Mouse (Mus musculus) urinary bladder, postnatal 4 days (tissue): ENCODE data around the gene Gja10.
A peak's percentile ranks its signal among the peaks of the same experiment; 100 is the strongest.

ENCODE experiments used
- DNase-seq, 2 experiments: peaks; one replicate each; pipeline ENCODE4 v3.0.0; 2021 to 2022; ENCODE audit warnings: low spot score in 2 of 2

Gja10 gene

DNA sequence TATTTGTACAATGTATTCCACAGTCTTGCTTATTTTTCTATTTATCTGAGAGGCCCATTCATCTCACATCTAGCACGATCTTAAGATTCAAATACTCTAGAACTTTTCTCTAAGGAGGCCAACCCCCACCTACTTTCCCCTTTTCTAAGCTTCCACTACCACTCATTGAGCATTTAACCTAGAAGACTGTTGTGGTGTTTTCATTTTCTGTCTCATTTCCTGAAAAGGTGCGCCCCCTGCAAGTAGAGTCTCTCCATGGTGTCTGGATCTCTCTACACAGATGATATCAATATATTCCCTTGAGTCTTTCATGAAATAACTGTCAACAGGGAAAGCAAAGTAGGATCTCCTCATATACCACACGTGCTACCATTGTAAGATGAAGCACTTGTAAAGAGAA is at the start of gene Gja10:
Gene Gja10, minus strand, starts transcription at position 101 of the 400 bp plus-strand sequence.
- no peak for DNase-seq

DNA sequence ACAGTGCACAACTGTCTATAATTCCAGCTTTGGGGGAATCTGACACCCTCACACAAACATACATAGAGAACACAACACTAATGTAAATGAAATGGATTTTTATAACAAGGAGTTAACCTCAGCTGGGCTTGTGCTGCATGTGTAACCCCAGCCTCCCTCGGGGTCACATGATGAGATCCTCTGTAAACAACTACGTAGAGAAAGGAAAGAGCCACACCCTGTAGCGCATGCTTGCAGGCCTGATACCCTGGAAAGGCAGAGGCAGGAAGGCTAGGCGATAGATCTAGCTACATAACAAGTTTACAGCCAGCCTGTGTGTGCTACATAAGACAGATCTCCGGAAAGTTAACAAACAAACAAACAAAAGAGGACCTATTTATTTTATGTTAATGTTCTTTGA is 49.1 kb upstream of the Gja10 start:
- no peak for DNase-seq

DNA sequence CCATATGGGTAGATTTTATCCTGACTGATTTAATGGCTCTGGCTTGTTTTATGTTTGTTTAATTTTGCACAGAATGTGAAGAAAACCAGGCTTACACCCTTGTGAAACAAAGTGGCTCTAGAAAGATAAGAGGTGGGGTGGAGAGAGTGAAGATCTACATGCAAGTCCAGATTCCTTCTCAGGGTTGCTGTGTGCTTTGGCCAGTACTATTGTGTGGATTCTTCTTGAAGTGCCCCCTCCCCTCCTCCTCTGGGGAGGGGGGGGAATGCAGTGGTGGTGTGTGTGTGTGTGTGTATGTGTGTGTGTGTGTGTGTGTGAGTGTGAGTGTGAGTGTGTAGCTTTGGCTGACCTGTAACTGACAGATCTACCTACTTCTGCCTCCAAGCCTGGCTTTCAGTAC is 19.1 kb upstream of the Gja10 start:
- DNase-seq = no peak

DNA sequence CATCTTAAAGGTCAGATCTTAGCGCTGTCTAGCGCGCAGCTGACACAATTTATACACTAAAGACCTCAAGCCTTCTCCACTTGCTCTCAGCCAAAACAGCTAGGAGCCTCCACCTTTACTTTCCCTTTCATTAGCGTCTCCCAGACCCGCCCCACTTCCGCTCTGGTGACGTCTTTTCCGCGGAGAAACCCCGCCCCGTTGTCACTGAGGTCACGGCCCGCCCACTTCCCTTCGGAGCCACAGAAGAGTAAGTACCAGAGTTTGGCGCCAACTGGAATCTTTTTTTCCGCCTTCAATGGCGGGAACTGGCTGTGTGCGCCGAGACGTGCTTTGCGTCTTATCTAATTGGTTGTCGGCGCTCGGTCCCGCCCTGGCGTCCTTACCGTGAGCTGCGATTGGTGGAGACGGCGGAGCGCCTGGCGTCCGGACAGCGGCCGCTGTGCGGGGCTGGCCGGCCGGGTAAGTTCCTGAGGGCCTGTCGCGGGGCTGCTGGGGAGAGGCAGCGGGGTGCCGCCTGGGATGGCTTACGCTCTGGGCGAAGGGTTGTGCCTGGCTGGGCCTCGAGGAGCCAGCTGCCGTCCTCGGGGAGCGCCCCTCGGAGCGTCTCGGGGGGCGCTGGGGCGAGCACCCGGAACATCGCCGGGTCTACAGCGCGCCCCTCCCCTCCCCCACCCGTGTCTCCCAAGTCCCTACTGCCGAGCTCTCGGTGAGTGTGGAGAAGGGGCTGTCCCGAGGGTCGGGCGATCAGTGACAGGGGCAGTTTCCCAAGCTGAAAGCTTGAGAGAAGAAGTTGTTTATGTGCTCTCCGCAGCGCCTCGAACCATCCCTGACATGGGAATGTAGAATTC is 12.7 kb upstream of the Gja10 start, which contains the start of gene Casp8ap2:
Gene Casp8ap2, plus strand, starts transcription at position 418 of the 848 bp plus-strand sequence.
- DNase-seq = peak; percentile 98

DNA sequence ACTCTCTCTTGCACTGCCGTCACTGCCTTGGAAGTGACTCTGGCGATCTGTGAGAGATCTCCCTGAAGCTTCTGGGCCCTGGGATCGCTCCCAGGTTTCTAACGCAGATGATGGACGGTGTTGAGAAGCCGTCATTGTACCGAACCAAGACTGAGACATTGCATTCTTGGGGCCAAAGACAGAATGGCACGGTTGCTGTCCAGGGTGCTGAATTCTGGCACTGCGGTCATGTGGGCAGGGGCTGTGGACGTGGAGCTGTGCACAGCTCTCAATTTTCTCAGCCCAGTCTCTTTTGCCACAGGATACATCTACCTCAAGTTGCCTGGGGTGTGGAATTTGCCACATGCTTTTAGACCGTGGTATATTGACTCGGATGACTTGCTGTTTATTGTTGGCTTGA is 1.4 kb downstream of the Gja10 start:
- peak; percentile 28 to 72 for DNase-seq

DNA sequence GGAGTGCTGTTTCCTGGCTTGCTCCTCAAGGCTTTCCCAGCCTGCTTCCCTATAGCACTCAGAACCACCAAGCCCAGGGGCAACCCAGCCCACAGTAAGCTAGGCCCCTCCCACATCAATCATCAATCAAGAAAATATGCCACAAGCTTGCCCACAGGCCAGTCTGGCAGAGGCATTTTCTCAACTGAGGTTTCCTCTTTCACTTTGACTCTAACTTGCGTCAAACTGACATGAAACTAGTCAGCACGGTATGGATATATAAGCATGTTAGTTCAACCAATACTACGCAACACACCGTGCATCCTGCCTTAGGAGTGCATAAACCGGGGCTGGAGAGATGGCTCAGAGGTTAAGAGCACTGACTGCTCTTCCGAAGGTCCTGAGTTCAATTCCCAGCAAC is 14.3 kb downstream of the Gja10 start:
- DNase-seq = no peak

DNA sequence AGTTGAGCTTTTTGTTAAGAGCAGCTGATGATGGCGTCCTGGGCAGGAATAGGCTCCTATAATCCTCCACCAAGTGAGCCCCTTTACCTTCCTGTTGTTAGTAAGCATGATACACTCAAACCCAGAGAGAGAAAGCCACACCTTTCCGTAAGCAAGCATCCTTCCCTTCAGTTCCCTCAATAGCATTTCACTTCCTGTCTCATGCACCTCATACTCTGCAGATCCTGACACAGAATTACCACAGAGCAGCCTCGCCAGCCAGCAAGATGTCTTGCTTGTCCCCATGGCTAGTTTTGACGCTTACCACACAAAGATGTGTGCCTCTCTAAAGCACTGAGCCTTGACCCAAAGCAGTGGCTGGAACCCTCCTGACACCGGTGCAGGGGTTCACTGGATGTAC is 15.0 kb downstream of the Gja10 start:
- no peak for DNase-seq

DNA sequence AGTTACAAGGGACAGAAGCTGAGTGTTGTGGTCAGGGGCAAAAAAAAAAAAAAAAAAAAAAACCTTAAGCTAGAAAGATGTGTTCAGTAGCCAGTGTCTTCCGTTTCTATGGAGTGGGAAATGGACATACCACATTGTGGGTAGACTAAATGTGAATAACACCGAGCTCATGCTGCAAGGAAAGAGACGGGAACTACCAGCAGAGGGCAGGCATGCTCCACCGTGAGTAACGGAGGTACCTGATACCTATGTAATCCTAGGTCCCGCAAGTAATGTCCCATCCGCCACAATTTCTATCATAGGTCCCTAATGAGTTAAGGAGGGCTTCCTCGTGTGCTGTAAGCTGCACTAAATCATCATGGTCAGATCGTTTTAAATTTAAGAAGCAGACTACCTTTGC is 16.0 kb downstream of the Gja10 start:
- no peak for DNase-seq

DNA sequence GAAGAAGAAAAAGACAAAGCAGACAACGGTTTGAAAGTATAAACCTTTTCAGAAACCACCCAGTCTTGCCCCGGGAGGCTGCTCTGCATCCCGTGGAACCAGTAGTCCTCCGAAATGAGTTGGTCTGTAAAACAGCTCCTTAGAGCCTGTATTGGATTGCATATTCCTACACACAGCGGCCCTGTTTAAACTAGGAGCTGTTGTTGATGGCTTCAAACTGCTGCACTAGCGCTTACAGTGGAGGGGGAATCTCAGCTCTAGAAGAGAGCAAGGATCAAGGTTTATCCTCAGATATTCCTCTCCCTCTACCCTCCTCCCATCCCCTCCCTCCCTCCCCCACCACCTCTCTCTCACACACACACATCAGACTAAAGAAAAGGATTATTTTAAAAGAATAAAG is 18.4 kb downstream of the Gja10 start:
- no peak for DNase-seq

DNA sequence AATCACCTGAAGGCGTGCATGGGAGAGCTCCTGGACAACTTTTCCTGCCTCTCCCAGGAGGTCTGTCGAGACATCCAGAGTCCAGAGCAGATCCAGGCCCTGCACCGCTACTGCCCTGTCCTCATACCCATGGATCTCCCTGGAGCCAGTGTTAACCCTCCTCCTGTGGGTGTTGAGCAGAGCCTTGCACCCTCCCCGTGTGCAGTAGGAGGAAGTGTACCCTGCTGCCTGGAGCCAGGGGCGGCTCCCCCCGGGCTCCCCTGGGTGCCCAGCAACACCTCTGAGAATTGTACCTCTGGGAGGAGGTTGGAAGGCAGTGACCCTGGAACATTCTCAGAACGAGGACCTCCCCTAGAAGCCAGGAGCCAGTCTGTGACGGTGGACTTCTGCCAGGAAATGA is 22.7 kb downstream of the Gja10 start:
- DNase-seq = no peak

DNA sequence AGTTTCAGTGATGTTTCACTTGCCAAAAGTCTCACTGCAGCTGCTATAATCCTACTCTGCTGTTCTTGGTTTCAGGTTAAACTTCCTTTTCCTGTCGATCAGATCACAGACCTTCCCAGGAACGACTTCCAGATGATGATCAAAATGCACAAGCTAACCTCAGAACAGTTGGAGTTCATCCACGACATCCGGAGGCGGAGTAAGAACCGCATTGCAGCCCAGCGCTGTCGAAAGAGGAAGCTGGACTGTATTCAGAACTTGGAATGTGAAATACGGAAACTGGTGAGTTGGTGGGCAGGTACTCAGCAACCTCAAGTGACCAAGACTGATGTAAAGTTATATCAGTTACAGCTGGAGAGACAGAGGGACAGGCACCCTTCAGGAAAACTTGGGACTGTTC is 27.4 kb downstream of the Gja10 start:
- DNase-seq = no peak

DNA sequence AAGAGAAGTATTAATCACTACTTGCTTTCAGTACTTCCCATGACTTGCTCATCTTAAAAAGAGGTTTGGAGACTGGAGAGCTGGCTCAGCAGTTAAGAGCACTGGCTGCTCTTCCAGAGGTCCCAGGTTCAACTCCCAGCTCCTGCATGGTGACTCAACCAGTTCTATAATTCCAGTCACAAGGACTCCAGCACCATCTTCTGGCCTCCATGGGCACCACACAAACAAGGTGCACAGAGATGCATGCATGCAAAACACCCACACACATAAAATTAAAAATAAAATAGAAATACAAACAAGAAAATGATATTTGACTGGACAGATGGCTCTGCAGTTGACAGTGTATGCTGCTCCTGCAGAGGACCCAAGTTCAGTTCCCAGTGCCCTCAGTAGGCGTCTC is 28.0 kb downstream of the Gja10 start:
- no peak for DNase-seq

DNA sequence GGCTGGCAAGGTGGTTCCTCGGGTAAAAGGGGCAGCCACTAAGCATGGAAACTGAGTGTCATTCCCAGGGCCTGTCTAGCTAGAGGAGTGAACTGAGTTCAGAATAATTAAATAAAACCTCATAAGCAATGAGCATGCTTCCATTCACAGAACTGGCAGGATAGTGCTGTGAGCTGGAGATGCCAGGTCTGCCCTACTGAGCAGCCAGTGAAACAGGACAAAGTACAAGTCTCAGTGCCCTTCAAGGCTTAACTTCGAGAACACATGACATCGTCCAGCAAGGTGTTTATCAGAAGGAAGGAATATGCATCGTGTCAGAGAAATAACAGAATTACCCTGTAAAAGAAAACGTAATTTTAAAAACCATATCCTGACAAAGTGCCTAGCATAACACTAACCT is 29.0 kb downstream of the Gja10 start:
- DNase-seq = no peak

DNA sequence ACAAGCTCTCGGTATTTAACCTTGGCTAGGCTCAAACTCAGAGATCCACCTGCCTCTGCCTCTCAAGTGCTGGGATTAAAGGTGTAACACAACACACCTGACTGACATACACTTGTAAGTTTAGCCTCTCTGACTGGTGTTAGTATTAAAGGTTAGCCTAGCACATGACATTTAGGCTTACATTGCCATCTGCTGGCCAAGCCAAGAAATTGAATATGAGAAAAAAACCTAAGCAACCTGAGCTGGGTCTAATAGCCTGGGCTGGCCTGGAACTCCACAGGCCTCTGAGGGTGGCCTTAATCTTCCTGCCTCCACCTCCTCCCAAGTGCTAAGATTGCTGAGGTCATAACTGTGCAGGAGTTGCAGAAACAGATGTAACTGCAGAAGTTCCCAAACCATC is 30.4 kb downstream of the Gja10 start:
- no peak for DNase-seq

DNA sequence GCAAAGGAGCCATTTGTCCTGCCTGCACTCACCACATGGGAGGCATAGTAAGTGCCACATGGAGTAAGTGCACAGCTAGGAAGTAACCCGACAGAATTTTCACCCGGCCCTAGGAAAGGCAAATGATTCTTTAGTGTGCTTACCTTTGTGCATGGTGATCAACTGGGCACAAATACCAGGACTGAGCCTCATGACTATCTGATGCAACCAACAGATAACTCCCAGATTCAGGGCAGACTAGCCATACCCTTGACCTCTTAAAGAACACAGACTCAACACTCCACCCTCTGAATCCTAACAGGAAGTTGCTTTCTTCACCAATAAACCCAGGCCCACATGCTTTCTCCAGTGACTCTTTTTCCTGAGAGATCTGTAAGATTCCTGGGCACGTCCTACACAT is 31.1 kb downstream of the Gja10 start:
- DNase-seq = no peak

DNA sequence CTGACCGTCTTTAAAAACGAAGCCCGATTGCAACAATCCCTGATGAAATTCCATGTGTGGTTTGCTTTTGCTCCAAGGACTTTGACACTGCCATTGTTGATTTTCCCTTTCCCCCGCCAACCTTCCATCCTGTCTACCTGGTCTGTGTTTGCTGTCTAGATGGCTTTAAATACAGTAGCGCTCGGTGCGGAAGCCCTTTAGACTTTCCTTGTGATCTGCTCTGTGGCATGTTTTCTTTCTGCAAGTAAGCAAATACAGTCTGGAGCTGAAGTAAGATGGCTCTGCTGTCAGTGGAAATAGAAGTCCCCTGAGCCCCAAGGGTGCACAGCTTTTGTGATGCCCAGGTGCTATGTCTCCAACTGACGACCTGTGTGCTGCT is 31.6 kb downstream of the Gja10 start:
- DNase-seq = no peak

DNA sequence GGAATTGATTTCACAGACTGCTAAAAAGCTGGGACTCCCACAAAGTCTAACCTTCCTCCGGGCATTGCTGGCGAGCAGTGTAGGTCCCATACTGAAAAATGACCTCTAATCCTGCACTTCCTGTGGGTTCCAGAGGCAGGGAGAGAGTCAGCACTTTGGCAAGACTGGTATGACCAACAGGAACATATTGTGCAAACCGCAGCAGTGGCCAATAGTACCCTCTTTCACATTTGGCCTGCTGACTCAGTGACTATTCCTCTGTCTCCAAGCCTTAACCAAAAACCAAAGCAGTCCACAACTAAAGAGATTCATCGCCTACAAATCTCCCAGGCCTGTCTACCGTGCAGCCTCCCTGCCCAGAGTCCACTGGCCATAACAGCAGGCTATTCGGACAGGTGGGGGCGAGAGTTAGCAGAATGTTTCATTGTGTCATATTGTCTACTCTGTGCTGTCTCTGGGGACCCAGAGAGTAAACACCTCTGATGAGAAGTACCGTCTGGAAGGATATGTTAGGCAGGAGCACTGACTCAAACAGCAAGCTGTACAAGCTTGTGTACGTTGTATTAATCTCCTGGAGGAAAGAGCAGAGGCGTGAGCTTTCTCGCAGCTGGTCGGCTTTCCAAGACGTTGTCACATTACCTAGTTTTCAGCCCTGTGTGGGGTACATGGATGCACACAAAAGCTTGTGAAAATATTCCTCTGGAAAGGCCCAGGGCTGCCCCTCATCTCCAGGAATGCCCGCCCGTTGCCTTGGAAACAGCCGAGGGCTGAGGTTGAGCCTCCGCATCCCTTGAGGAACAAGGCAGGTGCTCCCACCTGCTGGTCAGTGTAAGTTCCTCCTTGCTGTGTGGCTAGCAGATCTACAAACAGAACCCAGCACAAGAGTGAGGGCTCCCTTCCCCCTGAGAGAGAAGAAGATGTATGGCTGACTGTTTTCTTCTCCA is 32.3 kb downstream of the Gja10 start:
- no peak for DNase-seq

DNA sequence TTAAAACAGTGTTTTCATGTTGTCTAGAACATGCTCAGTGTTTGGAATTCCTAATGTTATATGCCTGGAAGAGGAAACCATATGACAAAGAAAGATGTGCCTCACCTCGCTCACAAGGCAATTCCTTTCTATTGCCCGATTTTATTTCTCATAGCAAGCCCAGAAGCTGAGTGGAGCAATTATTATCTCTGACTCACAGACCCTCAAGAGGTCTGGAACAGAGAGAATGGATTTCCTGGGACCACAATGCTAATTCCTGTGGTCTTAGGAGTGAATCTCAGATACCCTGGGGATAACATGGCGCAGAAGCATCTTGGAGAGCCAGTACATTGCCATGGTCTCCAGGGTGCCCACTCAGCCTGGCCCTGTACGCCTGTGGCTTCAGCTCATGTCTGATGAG is 33.5 kb downstream of the Gja10 start:
- no peak for DNase-seq

DNA sequence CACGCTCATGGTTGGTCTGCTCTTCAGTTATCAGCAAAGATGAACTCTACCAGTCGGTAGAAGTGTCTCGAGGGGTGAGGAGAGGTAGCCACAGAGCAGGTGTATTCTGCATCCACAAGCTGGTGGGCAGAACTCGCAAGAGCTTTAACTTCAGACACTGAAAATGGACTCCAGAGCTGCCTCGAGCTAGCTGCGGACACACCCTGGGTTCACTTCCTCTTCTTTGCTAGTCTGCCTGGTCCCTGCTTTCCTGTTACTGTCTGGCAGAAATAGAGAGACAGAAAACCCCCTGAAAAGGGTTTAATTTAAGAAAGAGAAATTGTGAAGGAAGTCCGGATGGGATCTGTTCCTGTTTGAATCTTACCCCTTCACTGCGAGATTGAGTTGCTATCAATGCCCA is 37.6 kb downstream of the Gja10 start:
- no peak for DNase-seq

DNA sequence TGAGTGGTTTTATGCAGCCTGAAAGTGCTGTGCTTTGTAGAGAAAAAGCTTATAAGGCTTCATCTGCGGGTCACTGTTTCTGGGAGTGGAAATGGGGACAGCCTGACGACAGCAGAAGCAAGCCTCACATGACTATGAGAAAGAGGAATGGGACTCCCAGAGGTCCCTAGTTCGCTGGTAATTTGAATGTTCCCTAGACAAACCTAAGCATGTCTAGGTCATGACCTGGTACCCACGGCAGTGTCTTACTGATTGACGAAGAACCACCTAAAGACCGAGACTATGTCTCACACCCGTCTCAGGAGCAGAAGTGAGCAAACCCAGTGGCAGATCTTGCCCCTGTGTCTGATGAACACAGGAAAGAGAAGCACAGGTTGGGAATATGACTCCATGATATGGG is 38.1 kb downstream of the Gja10 start:
- no peak for DNase-seq

DNA sequence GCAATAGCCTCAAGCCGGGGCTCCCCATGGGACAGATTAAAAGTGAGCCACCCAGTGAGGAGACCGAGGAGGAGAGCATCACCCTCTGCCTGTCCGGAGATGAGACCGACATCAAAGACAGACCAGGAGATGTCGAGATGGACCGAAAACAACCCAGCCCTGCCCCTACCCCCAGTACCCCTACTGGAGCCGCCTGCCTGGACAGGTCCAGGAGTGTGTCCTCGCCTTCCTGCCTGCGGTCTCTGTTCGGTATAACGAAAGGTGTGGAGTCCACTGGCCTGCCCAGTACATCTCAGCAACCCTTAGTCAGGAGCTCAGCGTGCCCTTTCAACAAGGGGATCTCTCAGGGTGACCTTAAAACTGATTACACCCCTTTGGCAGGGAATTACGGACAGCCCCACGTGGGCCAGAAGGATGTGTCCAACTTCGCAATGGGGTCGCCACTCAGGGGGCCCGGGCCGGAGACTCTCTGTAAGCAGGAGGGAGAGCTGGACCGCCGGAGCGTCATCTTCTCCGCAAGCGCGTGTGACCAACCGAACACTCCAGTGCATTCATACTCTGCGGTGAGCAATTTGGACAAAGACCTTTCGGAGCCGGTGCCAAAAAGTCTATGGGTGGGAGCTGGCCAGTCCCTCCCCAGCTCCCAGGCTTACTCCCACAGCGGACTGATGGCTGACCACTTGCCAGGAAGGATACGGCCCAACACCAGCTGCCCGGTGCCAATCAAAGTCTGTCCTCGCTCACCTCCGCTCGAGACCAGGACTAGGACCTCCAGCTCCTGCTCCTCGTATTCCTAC is 40.0 kb downstream of the Gja10 start:
- no peak for DNase-seq

DNA sequence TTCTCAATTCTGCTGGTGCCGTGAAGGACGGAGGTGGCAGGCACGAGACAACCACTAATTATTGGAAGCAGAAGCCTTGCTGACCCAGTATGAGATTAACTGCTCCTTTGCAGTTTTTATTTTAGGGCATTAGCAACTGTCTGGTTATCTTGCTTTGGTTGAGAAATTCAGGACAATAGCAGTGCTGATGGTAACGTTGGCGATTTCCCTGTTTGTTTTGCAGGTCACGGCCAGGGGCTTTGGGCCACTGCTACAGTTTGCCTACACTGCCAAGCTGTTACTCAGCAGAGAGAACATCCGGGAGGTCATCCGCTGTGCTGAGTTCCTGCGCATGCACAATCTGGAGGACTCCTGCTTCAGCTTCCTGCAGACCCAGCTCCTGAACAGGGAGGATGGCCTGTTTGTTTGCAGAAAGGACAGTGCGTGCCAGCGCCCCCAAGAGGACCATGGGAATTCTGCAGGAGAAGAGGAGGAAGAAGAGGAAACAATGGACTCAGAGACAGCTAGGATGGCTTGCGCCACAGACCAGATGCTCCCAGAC is 40.9 kb downstream of the Gja10 start:
- DNase-seq = no peak
